Mouse (Mus musculus) 3T3-L1 (cell line): ENCODE measurements around the gene Hipk2.

Source experiments
- DNase-seq: peaks from one replicate; pipeline ENCODE4 v3.0.0-alpha.2; 2015; ENCODE audit warnings: low read depth, low spot score

The Hipk2 gene

DNA sequence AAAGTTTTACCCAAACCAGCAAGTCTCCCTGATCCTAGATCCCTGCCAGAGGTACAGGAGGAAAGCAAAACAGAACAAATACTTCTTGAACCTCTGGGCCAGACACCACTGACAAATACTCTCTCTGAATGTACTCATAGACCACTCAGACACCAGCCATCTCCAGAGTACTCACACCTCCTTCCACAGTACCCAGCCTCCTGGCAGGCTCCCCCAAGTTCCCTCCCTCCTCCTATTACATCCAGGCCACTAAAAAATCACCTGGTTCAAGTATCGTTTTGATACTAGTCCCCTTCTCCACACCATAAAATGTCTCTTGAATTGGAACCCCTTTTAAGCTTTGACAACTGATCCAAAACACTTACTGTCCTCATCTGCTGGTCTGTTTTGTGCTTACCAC lies 8.7 kb downstream of the Hipk2 start:
- DNase-seq, result no peak

DNA sequence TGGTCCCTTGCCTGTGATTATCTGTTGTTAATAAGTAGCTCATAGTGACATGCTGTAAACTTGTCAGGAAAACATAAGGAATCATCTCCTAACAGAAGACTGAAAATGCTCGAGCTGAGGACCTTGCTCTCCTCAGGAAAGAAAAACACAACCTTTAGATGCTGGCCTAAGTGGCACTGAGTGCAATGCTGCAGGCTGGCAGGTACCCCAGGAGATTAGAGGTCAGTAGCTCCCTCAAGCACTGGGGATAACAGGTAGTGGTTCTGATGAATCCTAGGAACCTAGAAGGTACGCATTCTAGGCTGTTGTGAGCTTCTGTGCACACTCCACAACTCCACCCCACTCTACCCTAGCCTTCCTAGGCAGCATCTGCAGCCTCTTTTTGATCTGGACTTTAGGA lies 9.2 kb downstream of the Hipk2 start:
- no peak for DNase-seq

- DNase-seq, result peak; percentile 35
These were observed 9.6 kb downstream of the Hipk2 start for GRCm38 (mm10) chr6:38866357-38866756.

DNA sequence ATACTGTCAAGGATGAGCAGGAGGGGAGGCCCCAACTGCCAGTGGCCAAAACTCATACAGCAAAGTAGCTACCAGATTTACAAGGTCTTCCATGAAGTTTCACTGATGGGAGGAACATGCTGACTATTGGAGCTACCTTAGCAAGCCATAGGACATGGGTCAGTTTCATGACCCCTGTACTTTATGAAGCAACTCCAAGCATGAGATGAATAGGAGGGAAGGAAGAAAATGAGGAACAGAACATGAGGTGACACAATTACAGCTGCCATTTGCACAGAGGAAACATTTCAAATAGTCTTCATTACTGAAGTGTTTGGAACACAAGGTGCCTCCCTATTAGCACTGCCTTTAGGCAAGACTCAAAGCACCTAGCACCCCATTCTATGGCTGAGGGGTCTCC lies 10.2 kb downstream of the Hipk2 start:
- no peak for DNase-seq

DNA sequence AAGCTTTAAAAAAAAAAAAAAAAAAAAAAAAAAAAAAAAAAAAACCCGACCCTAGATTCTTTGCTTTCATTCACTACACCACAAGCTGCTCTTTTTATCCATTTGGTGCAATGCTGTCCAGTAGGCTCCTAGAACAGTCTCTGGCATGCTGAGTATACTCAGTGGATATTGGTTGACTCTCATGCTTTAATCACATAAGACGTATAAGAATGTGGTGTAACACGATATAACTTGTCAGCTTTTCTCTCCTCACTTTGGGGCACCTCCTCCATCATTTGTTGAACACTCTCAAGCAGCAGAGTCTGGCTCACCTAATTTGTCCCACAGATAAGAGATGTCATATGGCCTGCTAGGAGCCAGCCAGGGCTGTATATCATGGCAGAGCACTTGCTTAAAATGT lies 12.4 kb downstream of the Hipk2 start:
- DNase-seq, result peak; percentile 35

GRCm38 (mm10) chr6:38860301-38860700 lies 15.7 kb downstream of the Hipk2 start:
- no peak for DNase-seq

DNA sequence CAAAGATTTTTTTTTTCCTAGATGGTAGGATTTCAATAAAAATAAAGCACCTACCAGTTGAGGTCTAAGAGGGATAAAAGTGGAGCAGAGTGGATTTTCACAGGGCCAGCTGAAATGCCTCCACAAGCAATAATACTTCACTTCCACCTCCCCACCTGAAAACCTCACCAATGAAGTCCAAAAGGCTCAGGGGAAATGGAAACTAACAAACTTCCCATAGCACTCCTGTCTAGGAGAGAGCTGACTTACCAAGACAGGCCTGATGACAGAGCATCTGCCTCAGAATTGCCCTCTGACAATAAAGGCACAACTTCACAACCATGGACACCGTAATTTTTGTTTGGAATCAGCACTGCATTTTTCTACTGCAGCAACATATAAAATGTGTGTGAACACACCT lies 16.1 kb downstream of the Hipk2 start:
- DNase-seq, result no peak

GRCm38 (mm10) chr6:38853561-38853992 lies 22.4 kb downstream of the Hipk2 start:
- no peak for DNase-seq

DNA sequence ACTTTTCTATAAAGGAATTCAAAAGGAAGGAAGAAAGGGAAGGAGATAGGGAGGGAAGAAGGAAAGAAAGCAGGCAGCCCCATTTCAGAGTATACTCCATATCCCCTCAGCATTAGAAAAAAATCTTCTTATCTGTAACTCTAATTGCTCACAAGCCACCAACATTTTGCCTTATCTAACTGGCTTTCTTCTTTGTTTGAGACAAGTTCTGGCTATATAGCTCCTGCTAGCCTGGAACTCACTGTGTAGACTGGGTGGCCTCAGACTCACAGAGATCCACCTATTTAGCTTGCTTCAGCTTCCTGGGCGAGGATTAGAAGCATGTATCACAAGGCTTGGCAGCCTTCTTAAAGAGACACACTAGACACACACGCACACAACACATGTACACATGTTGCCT lies 24.2 kb downstream of the Hipk2 start:
- DNase-seq, result no peak

- DNase-seq, result no peak
These were observed 25.2 kb downstream of the Hipk2 start for GRCm38 (mm10) chr6:38850715-38851259.

- DNase-seq, result peak; percentile 30
These were observed 27.7 kb downstream of the Hipk2 start for GRCm38 (mm10) chr6:38847958-38848910.

GRCm38 (mm10) chr6:38847447-38847846 lies 28.5 kb downstream of the Hipk2 start:
- no peak for DNase-seq

DNA sequence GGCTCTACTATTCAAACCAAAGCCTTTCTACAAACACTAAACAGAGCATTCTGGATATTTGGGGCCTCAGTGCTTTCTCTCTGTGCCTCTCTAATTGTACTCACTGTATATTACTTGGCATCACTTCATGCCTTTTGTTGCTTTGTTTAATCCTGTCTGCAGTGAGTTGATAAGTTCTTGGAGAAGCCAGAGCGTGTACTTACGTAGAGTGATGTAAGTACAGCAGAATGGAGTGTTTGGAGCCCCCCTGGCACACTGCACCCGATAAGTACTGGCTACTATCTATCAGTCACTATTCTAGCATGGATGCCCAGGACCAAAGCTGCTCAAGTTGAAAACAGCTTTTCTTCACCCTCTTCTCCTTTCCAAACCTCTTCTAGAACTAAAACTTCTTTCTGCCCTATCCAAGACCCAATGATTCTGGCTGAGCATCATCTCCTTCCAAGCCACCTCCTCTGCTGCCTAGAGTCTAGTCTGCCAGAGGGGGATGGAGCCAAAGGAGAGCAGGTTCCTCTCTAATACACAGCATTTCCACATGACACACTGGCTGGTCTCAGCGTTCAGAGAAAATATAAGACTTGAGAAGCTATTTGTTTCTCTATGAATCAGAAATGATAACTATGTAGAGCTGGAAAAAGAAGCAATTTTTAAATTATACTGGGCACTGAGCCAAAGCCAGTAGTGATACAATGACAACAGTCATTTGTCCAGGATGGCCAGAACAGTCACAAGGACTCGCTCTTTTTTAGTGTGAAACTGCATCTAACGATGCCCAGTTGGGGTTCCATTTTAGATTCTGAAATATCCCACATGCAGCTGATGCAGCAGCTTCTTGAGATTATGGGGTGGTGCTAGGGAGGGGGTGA lies 29.4 kb downstream of the Hipk2 start:
- peak; percentile 37 for DNase-seq

GRCm38 (mm10) chr6:38845876-38846275 lies 30.1 kb downstream of the Hipk2 start:
- peak; percentile 27 for DNase-seq

GRCm38 (mm10) chr6:38845117-38845516 lies 30.8 kb downstream of the Hipk2 start:
- DNase-seq, result peak; percentile 96

DNA sequence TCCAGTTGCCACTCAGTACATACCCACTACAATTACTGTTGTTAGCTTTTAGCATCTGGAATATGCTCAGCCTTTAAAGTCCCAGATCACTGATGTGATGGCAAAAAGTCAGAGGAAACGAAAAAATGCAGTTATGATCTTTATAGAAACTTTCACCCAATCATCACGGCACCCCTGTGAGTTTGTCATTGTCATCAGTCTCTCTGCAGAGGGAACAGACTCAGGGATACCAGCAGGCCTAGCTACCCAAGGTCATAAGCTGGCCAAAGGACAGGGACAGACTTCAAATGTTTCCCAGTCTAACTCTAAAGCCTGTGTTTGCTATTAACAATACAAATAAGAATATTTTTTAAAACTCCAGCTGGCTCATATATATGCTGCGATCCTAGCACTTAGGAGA lies 34.4 kb downstream of the Hipk2 start:
- DNase-seq, result no peak

GRCm38 (mm10) chr6:38840780-38841179 lies 35.2 kb downstream of the Hipk2 start:
- DNase-seq, result no peak

DNA sequence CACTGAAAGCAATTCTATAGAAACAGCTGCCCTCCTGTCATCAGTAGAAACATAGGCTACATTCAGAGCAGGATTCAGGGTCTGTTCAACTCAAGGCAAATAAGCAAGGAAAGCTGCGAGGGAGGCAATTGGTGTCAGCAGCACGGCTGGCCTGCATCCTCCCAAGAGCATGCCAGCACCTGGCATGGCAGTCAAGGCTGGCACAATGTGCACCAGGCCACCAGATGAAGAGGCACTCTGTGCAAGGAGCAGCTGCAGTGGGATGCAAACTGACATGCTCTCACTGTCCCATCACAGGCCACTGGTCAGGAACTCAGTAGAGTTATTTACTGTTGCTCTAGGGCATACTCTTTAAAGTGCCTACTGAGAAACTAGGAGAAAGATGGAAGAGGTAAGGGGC lies 35.6 kb downstream of the Hipk2 start:
- no peak for DNase-seq

DNA sequence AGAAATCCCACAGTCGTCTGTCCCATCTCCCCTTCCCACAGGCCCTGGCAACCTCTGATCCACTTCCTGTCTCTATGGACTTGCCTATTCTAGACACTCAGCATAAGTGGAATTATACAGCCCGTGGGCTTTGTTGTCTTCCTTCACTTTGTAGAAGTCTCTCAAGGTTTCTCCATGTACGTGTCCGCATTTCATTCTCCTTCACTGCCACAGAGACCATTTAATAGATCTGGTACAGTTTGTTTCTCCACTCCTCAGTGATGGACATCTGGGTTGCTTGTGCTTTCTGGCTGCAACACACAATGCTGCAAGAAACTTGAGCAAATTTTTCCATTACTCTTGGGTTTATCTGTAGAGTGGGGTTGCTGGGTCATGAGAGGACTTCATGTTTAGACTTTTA lies 36.1 kb downstream of the Hipk2 start:
- DNase-seq, result no peak

DNA sequence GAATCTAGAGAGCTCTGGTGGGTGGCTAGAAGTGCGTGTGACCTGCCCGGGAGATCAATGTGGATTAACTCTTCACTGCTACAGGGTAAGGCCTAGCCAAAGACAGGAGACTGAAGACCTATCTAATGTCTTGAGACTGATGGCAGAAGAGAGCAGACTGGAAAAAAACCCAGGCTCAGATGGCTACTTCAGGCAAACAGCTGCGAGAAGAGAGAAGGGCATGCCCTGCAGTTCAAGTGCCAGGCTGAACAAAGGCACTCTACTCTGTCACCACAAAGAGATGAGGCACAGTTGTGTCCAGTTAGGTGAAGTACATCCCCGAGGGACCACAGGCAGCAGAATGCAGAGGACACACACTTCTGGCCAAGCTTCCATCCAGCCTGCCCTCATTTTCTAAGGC lies 37.9 kb downstream of the Hipk2 start:
- DNase-seq, result no peak

- DNase-seq, result peak; percentile 43
These were observed 40.7 kb downstream of the Hipk2 start for GRCm38 (mm10) chr6:38835217-38835616.

DNA sequence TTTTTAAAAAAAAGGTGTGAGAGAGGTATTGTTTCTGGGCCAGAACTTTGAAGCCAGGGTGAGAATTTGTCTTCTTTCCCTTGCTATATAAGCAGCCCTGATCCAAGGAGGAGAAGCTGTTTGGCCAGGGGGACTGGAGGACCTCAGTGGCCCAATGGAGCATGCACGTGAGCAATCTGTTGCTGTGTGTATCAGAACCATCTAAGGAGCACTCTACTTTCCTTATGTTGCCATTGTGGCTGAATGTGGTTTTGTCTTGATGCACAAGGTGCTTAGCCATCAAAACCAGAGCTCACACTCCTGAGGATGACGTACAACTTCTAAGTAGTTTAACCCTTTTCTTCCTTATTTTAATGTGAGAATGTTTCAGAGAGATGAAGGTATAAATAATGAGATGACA lies 41.2 kb downstream of the Hipk2 start:
- no peak for DNase-seq
